9 mouse cellular contexts compared by ENCODE assay signal in genomic region chr2:157475437-157476379, GRCm38 (mm10). TPM values are rescaled to one million over a fixed set of nuclear protein-coding genes. Genes with fewer than 3 reads are reported as not detected.
DNase-seq lines count a peak whose midpoint lies in the region; ATAC-seq lines count a peak whose summit lies in the region.
"Had no signal": no experiment of that assay in that cellular context is flagged by ENCODE, and none has a peak within 500 bp of the region (broad histone marks: within the 10 kb centered on the region; RNA-seq: fewer than 3 reads in every experiment).

No protein-coding gene starts in this region.

- H3K27ac ChIP-seq in heart, embryonic 12.5 days (ENCODE audit: poor library complexity, severe bottlenecking): no peak overlapping the region
- H3K27ac ChIP-seq in embryonic facial prominence, embryonic 11.5 days (replicated peaks; ENCODE audit: low read depth, low read length): peak overlapping the region; percentile 95
- peak overlapping the region; percentile 81 for H3K27ac ChIP-seq in hindbrain, embryonic 15.5 days (replicated peaks)

- WGBS in heart, embryonic 12.5 days: 32% methylated on average over 13 of the region's 13 CpGs
- WGBS in embryonic facial prominence, embryonic 11.5 days: 14% methylated on average over 13 of the region's 13 CpGs
- 14% methylated on average over 13 of the region's 13 CpGs for WGBS in hindbrain, embryonic 15.5 days

- H3K9ac ChIP-seq in heart, embryonic 12.5 days: no peak overlapping the region
- peak overlapping the region; percentile 56 for H3K9ac ChIP-seq in embryonic facial prominence, embryonic 11.5 days (replicated peaks; ENCODE audit: low read length)
- peak overlapping the region; percentile 13; the same call in 1 of the 2 replicates for H3K9ac ChIP-seq in hindbrain, embryonic 15.5 days

- 0 out of 2 replicates have a peak overlapping the region, but pooled peaks have one; percentile 17 for H3K4me2 ChIP-seq in heart, embryonic 12.5 days
- H3K4me2 ChIP-seq in embryonic facial prominence, embryonic 11.5 days (ENCODE audit: low read depth, low read length): no peak overlapping the region; the same call in 1 of the 2 replicates
- H3K4me2 ChIP-seq in hindbrain, embryonic 15.5 days: no peak overlapping the region

- peaks cover 58% of the 10 kb centered on the region for H3K4me1 ChIP-seq in heart, embryonic 12.5 days (replicated peaks)
- H3K4me1 ChIP-seq in embryonic facial prominence, embryonic 11.5 days (ENCODE audit: control insufficient read depth, insufficient read depth, low read length): peaks cover 34% of the 10 kb centered on the region
- peaks cover 77% of the 10 kb centered on the region for H3K4me1 ChIP-seq in hindbrain, embryonic 15.5 days (replicated peaks)

- no peak for DNase-seq in heart, adult 11 months
- DNase-seq in embryonic facial prominence, embryonic 11.5 days (ENCODE audit: low spot score): peak; percentile 69
- DNase-seq in neural tube, embryonic 10.5 days (ENCODE audit: extremely low spot score, low spot score): peak; percentile 69
- DNase-seq in cerebellum, adult 11-12 months: no peak
- no peak for DNase-seq in thymus, postnatal 10 days (ENCODE audit: low spot score in 2 of 2)
- no peak for DNase-seq in T-cell, adult 2 months (ENCODE audit: low spot score)
- DNase-seq: heart, postnatal 10 days had no signal

- H3K9me3 ChIP-seq in heart, embryonic 12.5 days (replicated peaks): no peaks in the 10 kb centered on the region
- H3K9me3 ChIP-seq in embryonic facial prominence, embryonic 11.5 days (replicated peaks; ENCODE audit: control insufficient read depth, low read length): no peaks in the 10 kb centered on the region
- H3K9me3 ChIP-seq in hindbrain, embryonic 15.5 days: no peaks in the 10 kb centered on the region

- no peaks in the 10 kb centered on the region for H3K36me3 ChIP-seq in heart, embryonic 12.5 days
- no peaks in the 10 kb centered on the region for H3K36me3 ChIP-seq in embryonic facial prominence, embryonic 11.5 days (replicated peaks; ENCODE audit: control insufficient read depth, insufficient read depth, low read depth, low read length)
- no peaks in the 10 kb centered on the region for H3K36me3 ChIP-seq in hindbrain, embryonic 15.5 days

- no peak overlapping the region for H3K4me3 ChIP-seq in heart, embryonic 12.5 days
- no peak overlapping the region for H3K4me3 ChIP-seq in embryonic facial prominence, embryonic 11.5 days (ENCODE audit: low read depth, low read length)
- no peak overlapping the region for H3K4me3 ChIP-seq in hindbrain, embryonic 15.5 days

- no peaks in the 10 kb centered on the region; the same call in 1 of the 2 replicates for H3K27me3 ChIP-seq in heart, embryonic 12.5 days (replicated peaks)
- H3K27me3 ChIP-seq in embryonic facial prominence, embryonic 11.5 days (ENCODE audit: control insufficient read depth, insufficient read depth, low read length): no peaks in the 10 kb centered on the region
- no peaks in the 10 kb centered on the region for H3K27me3 ChIP-seq in hindbrain, embryonic 15.5 days

- no peak for ATAC-seq in heart, embryonic 12.5 days (ENCODE audit: insufficient number of reproducible peaks, low FRiP score)
- peak; percentile 78 for ATAC-seq in embryonic facial prominence, embryonic 11.5 days (replicated peaks; ENCODE audit: insufficient number of reproducible peaks, low FRiP score, low TSS enrichment, low read depth)
- ATAC-seq in hindbrain, embryonic 15.5 days (ENCODE audit: low FRiP score, low read depth): peak; percentile 49

RNA-seq across cellular contexts. Expression of gene Src, which starts 57.5 kb away (rescaled TPM):
- polyA plus RNA-seq in heart, embryonic 12.5 days (2016; fragmentation: Nextera tagmentation; extraction: Ambion mirVana): 10.9 and 13.4 TPM in 2 replicates
- polyA plus RNA-seq in embryonic facial prominence, embryonic 11.5 days (2014; fragmentation: Nextera tagmentation; extraction: Ambion mirVana): 13.9 and 16.4 TPM in 2 replicates
- polyA plus RNA-seq in hindbrain, embryonic 15.5 days (2015; fragmentation: Nextera tagmentation; extraction: Ambion mirVana): 34.4 and 38.4 TPM in 2 replicates

Comparison
In these comparisons a context has a peak if more than half of its experiments do, and no peak if none do; other contexts are left out.
1. DNase-seq: peak in embryonic facial prominence, embryonic 11.5 days (single experiment) and neural tube, embryonic 10.5 days (single experiment); none in heart, adult 11 months (single experiment), cerebellum, adult 11-12 months (single experiment), thymus, postnatal 10 days (0 of 2) and T-cell, adult 2 months (single experiment).